Mouse (Mus musculus): ENCODE measurements around the gene Art2b. TPM values are rescaled to one million over a fixed set of nuclear protein-coding genes. Genes with fewer than 3 reads are reported as not detected.

The Art2b gene
- polyA plus RNA-seq, 2 experiments, result not detected

DNA sequence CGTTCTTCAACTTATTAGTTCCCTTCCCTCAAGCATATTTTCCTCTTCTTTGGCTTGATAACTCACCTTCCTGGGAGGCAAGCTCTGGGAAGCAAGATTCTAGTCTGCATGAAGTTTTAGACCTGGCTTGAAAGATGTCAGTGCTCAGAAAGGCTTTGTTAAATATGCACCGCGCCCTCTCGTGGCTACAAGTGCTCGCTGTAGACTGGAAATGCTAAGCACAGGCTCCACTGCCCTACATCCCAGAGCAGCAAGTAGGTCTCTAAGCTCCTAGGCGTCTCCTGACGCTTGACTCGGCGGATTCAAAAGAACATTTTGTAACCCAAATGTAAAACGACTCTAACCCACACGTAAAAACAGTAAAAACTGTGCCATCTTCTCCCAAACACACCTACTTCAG lies 44.3 kb downstream of the Art2b start:
- no peaks in the 10 kb centered on the region for H3K36me3 ChIP-seq (ENCODE audit: control insufficient read depth, insufficient read depth, low read length)
- H3K4me1 ChIP-seq (ENCODE audit: control insufficient read depth, insufficient read depth, low read length), result no peaks in the 10 kb centered on the region
- DNase-seq (ENCODE audit: low spot score) (peak; percentile 71), ATAC-seq (ENCODE audit: low FRiP score, low read depth) (no peak)
- no peaks in the 10 kb centered on the region for H3K9me3 ChIP-seq (ENCODE audit: control insufficient read depth, low read length)
- TF ChIP-seq POLR2A (IDR thresholded peaks at IDR 0.05; ENCODE audit: borderline replicate concordance, extremely low read depth, insufficient read depth, insufficient read length), result no peak
- WGBS, result 3% methylated on average over 11 of the region's 11 CpGs
- no peaks in the 10 kb centered on the region for H3K27me3 ChIP-seq (ENCODE audit: control insufficient read depth, insufficient read depth, low read length)
- H3K9ac ChIP-seq (ENCODE audit: low read depth, low read length, severe bottlenecking), result no peak overlapping the region
- H3K4me2 ChIP-seq (replicated peaks; ENCODE audit: low read depth, low read length, severe bottlenecking), result no peak overlapping the region
- no peak overlapping the region for H3K27ac ChIP-seq (replicated peaks; ENCODE audit: low read depth, low read length)
- no peak overlapping the region for H3K4me3 ChIP-seq (replicated peaks; ENCODE audit: low read length)

DNA sequence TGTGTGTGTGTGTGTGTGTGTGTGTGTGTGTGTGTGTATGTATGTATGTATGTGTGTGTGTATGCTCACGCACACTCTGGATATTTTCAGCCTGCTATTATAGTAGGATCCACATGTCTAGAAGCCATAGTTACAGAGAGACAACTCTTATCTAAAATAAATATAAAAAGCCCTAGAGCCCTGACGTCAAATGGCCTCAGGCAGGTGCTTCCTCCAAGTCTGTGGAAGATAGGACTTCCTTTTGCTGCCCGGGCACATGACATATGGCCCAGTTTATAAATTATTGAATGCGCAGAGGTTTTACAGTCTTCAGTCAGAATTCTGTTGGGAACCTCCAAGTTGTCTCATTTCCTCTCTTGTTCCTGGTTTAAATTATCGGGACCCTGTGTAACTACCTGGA lies 44.7 kb downstream of the Art2b start:
- Histone ChIP-seq H3K27me3 (ENCODE audit: control insufficient read depth, insufficient read depth, low read length) (no peaks in the 10 kb centered on the region), H3K27ac (replicated peaks; ENCODE audit: low read depth, low read length) (no peak overlapping the region), H3K4me3 (replicated peaks; ENCODE audit: low read length) (no peak overlapping the region), H3K36me3 (ENCODE audit: control insufficient read depth, insufficient read depth, low read length) (no peaks in the 10 kb centered on the region), H3K4me2 (replicated peaks; ENCODE audit: low read depth, low read length, severe bottlenecking) (no peak overlapping the region), H3K9me3 (ENCODE audit: control insufficient read depth, low read length) (no peaks in the 10 kb centered on the region), H3K9ac (ENCODE audit: low read depth, low read length, severe bottlenecking) (no peak overlapping the region), H3K4me1 (ENCODE audit: control insufficient read depth, insufficient read depth, low read length) (no peaks in the 10 kb centered on the region)
- DNase-seq (ENCODE audit: low spot score) (no peak), ATAC-seq (ENCODE audit: low FRiP score, low read depth) (no peak)
- WGBS, result 58% methylated on average over 5 of the region's 5 CpGs
- TF ChIP-seq POLR2A (IDR thresholded peaks at IDR 0.05; ENCODE audit: borderline replicate concordance, extremely low read depth, insufficient read depth, insufficient read length), result no peak

DNA sequence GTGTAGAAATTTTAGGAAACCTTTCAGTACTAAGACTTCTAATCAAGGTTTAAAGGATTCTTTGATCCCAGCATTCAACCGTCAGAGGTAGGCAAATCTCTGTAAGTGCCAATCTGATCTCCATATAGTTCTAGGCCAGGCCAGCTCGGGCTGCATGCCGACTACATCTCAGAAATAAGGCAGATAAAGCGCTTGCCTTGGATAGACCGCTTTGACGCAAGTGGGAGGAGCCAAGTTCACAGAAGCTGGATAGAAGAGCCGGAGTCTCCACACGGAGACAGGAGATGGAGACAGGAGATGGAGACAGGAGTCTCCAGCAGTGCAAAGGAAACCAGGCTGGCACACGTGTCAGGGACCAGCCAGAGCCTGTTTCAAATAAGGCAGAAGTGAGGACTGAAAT lies 45.6 kb downstream of the Art2b start:
- no peak overlapping the region for H3K4me3 ChIP-seq (replicated peaks; ENCODE audit: low read length)
- no peak for DNase-seq (ENCODE audit: low spot score)
- TF ChIP-seq POLR2A (IDR thresholded peaks at IDR 0.05; ENCODE audit: borderline replicate concordance, extremely low read depth, insufficient read depth, insufficient read length), result no peak
- no peaks in the 10 kb centered on the region for H3K36me3 ChIP-seq (ENCODE audit: control insufficient read depth, insufficient read depth, low read length)
- no peaks in the 10 kb centered on the region for H3K27me3 ChIP-seq (ENCODE audit: control insufficient read depth, insufficient read depth, low read length)
- no peak overlapping the region for H3K4me2 ChIP-seq (replicated peaks; ENCODE audit: low read depth, low read length, severe bottlenecking)
- H3K9me3 ChIP-seq (ENCODE audit: control insufficient read depth, low read length), result no peaks in the 10 kb centered on the region
- no peaks in the 10 kb centered on the region for H3K4me1 ChIP-seq (ENCODE audit: control insufficient read depth, insufficient read depth, low read length)
- WGBS, result 40% methylated on average over 9 of the region's 9 CpGs
- no peak overlapping the region for H3K27ac ChIP-seq (replicated peaks; ENCODE audit: low read depth, low read length)
- no peak for ATAC-seq (ENCODE audit: low FRiP score, low read depth)
- no peak overlapping the region for H3K9ac ChIP-seq (ENCODE audit: low read depth, low read length, severe bottlenecking)

DNA sequence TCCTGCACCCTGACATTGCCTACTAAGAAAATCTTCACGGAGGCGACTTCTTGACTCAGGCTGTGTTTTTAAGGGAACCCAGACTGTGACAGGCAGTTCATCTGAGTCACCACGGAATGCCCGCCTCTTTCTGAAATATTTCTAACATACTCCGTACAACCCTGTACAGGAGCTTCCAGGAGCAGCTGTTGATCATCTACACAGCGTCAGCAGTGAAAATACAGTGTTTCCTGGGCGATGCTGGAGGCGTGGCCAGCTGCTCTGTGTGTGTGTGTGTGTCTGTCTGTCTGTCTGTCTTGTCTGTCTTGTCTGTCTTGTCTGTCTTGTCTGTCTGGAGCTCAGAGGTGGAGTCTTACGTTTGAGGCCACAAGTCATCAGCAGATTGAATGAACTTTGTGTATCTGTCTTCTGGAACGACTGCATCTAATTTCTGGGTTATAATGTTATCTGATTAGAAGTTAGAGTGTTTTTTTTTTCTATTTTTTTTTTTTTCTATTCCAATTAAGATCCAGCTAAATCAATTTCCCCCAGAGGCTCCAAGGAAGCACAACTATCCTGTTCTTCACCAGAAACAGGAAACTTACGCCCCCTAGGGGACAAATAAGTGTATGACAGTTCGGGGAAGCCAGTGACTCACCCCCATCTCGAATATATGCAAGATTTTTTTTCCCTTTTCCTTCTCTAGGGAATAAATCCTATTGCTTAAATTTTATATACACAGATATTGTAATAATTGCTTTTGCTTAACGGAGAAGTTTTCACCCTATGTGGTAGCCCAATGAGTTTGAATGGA lies 47.1 kb downstream of the Art2b start:
- H3K4me2 ChIP-seq (replicated peaks; ENCODE audit: low read depth, low read length, severe bottlenecking), result no peak overlapping the region
- no peak overlapping the region for H3K4me3 ChIP-seq (replicated peaks; ENCODE audit: low read length)
- no peak for TF ChIP-seq POLR2A (IDR thresholded peaks at IDR 0.05; ENCODE audit: borderline replicate concordance, extremely low read depth, insufficient read depth, insufficient read length)
- no peaks in the 10 kb centered on the region for H3K9me3 ChIP-seq (ENCODE audit: control insufficient read depth, low read length)
- H3K27me3 ChIP-seq (ENCODE audit: control insufficient read depth, insufficient read depth, low read length), result no peaks in the 10 kb centered on the region
- no peaks in the 10 kb centered on the region for H3K4me1 ChIP-seq (ENCODE audit: control insufficient read depth, insufficient read depth, low read length)
- no peak overlapping the region for H3K27ac ChIP-seq (replicated peaks; ENCODE audit: low read depth, low read length)
- ATAC-seq (ENCODE audit: low FRiP score, low read depth) (0 out of 2 replicates have a peak, but pooled peaks have one; percentile 50), DNase-seq (ENCODE audit: low spot score) (no peak)
- WGBS, result 57% methylated on average over 14 of the region's 14 CpGs
- no peaks in the 10 kb centered on the region for H3K36me3 ChIP-seq (ENCODE audit: control insufficient read depth, insufficient read depth, low read length)
- H3K9ac ChIP-seq (ENCODE audit: low read depth, low read length, severe bottlenecking), result no peak overlapping the region

DNA sequence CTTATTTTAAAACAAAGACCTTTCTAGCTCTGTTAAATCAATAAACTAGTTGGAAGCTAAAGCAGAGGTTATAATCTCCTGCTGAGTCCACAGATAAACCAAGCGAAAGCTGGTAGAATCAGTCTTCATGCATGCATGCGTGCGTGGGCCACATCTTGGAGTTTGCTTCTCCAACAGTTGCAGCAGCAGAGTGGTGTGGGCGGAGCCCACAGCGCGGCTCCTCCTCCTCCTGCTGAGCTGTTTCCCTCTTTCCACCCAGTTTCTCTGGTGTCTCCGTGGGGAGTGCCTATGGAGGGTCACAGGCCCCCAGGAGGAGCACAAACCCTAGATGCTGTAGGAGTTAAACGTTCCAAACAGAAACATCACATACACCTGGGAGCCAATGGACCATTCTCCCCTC lies 47.9 kb downstream of the Art2b start:
- ATAC-seq (ENCODE audit: low FRiP score, low read depth) (no peak), DNase-seq (ENCODE audit: low spot score) (no peak)
- Histone ChIP-seq H3K36me3 (ENCODE audit: control insufficient read depth, insufficient read depth, low read length) (no peaks in the 10 kb centered on the region), H3K27me3 (ENCODE audit: control insufficient read depth, insufficient read depth, low read length) (no peaks in the 10 kb centered on the region), H3K9ac (ENCODE audit: low read depth, low read length, severe bottlenecking) (no peak overlapping the region), H3K4me2 (replicated peaks; ENCODE audit: low read depth, low read length, severe bottlenecking) (no peak overlapping the region), H3K27ac (replicated peaks; ENCODE audit: low read depth, low read length) (no peak overlapping the region), H3K9me3 (ENCODE audit: control insufficient read depth, low read length) (no peaks in the 10 kb centered on the region), H3K4me3 (replicated peaks; ENCODE audit: low read length) (no peak overlapping the region), H3K4me1 (ENCODE audit: control insufficient read depth, insufficient read depth, low read length) (no peaks in the 10 kb centered on the region)
- TF ChIP-seq POLR2A (IDR thresholded peaks at IDR 0.05; ENCODE audit: borderline replicate concordance, extremely low read depth, insufficient read depth, insufficient read length), result no peak
- 46% methylated on average over 8 of the region's 8 CpGs for WGBS
